Mouse (Mus musculus) thymus, adult 2 months (tissue): Measurements from ENCODE around the gene Ptprd.

Source experiments
- CTCF ChIP-seq: fragments of 200-500 bp; IDR thresholded peaks from 2 replicates; pipeline ENCODE4 v1.5.1; 2012; ENCODE audit warnings: mild to moderate bottlenecking, control low read depth, low read length, moderate library complexity, borderline replicate concordance; ENCODE audit not compliant: control insufficient read depth, poor library complexity, insufficient read depth; ENCODE audit errors: extremely low read depth
- POLR2A ChIP-seq: fragments of 200-500 bp; IDR thresholded peaks from 2 replicates; pipeline ENCODE4 v1.6.1; 2012; ENCODE audit warnings: mild to moderate bottlenecking, low read length, control low read depth, moderate library complexity; ENCODE audit not compliant: control insufficient read depth, poor library complexity, insufficient read depth; ENCODE audit errors: extremely low read depth

DNA sequence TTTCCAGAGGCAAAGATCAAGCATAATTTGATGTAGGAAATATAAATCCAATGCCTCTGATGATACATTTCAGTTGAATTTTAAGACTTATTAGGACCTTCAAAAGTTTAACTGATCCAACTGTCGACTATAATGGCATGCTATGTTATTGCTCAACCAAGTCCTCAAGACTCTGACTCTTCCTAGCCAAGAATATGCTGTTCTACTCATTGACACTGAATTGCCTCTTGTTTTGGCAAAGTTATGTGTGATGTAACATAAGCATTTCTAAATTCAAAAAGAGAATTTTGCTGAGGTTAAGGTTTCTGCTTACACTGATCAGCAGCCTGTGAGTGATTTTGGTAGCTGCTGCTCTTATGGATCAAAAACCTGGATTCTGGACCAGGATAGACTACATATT, 1475.9 kb downstream of the Ptprd start:
- no peak for TF ChIP-seq CTCF
- TF ChIP-seq POLR2A = no peak
